Mouse (Mus musculus): ENCODE measurements around the gene Mylk.
"Not testable (repeated sequence)": the region's sequence is repeated elsewhere in the genome, so short reads cannot be mapped to it uniquely, and the experiment has no call there.

Mylk gene

DNA sequence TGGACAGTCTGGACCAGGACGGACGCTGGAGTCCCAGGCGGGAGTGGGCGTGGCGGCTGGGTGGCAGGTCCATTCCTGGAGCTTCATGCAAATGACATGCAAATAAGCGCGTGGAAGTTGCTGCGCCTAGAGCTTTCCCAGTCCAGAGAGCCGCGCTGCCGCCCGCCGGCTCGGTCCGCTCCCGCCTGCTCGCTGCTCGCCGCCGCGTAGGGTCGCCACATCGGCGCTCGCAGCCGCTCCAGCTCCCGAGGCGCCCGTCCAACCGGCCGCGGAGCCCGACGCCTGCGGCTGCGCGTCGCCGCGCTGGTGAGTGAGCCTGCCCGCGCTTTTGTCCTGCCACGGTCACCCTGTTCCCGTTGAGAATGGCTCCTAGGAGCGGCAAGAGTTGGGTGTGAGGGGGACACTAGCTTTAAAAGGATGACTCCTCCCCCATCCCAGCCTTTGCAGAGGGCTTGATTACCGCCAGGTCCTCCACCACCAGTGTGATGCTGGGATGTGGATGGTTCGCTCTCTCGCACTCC lies at the start of gene Mylk:
Gene Mylk (plus strand): TSS at position 146 of the 521 bp plus-strand sequence.
- ATAC-seq (ENCODE audit: low TSS enrichment), result peak; percentile 86

DNA sequence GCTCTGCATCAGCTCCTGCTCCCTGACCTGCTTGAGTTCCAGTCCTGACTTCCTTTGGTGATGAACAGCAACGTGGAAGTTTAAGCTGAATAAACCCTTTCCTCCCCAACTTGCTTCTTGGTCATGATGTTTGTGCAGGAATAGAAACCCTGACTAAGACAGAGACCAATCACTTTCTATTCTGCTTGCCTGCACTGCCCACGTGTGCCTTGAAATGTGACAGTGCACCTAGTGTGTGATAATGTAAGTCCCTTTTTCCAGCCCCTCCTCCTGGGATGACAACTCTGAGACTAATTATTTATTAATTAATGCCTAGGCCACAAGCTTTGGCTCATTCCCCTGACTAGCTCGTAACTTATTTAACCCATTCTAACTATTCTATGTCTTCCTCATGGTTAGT lies 46.3 kb upstream of the Mylk start:
- ATAC-seq (ENCODE audit: low TSS enrichment), result not testable (repeated sequence)

DNA sequence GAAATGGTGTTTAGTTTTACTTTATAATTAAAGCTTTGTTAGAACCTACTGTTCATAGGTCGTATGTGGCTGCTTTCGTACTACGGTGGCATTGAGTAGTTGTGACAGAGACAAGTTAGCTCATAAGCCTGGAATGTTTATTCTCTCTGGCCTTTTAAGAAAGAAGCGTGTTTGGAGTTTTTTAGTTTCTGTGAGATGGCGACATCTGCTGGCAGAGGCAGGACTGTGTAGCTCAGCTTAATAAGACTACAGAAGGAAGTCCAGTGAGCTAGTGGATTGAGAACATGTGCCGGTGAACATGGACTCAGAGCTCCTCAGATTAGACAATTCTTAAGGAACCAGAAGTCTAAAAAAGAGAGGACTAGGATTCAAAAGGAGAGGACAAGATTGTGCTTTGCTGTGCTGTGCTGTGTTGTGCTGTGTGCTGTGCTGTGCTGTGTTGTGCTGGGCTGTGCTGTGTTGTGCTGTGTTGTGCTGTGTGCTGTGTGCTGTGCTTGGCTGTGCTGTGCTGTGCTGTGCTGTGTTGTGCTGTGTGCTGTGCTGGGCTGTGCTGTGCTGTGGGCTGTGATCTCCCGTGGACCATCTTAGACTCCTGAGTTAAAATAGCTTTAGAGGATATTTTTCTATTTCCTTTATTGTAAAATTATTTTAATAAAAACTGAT lies 44.7 kb upstream of the Mylk start:
- ATAC-seq (ENCODE audit: low TSS enrichment), result peak; percentile 95

DNA sequence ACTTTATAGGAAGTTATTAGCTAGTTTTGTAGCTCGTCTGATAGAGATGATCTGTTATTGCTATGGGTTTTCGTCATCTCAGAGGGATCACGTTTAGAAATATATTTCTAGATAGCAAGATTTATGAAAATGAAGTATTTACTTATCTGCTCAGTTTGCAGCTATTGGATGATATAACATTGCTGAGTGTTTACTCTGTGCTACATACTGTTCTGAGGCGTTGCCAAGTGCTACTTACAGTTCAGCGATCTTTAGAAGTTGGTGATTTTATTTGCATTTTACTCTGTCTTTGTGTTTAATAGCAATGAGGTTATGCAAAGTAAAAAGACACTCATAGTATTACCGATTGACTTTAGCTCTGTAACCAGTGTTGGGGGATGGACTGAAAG lies 44.2 kb upstream of the Mylk start:
- ATAC-seq (ENCODE audit: low TSS enrichment), result no peak

DNA sequence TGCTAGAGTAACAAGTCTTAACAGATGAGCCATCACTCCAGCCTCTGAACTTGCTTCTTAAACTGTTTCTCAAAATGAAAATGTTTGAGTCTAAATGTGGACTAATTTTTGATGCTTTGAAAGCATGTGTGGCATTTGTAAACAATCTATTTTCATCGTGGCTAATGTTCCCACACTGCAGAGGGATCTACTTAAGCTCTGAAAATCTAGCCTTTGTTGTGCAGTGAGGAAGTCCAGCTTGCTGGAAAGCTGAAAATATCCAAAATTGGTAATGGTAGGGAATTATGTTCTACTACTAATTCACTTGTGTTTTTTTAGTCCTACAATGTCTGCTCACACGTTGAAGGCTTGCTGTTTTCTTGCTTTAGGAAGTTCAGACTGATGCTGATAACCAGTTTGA lies 39.0 kb upstream of the Mylk start:
- no peak for ATAC-seq (ENCODE audit: low TSS enrichment)

DNA sequence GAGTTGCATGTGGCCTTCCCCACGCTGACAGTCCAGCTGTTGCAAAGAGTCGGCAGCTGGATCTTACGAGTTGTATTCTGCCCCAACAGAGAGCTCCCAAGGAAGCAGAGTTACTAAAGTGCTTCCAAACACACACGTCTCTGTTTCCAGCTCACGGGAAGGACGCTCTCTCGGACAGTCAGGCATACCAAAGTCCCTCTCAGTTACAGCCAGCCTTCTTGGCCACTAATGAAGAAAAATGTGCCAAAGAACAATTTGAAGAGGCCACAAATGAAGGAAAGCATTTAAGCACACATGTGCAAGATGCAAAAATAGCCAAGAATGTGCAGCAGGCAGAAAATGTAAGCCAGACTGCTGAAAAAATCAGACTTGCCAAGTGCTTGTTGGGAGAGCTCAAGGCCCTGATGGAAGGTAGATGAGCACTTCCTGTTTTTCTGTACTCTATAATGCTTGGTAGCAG lies 38.5 kb upstream of the Mylk start:
- no peak for ATAC-seq (ENCODE audit: low TSS enrichment)

DNA sequence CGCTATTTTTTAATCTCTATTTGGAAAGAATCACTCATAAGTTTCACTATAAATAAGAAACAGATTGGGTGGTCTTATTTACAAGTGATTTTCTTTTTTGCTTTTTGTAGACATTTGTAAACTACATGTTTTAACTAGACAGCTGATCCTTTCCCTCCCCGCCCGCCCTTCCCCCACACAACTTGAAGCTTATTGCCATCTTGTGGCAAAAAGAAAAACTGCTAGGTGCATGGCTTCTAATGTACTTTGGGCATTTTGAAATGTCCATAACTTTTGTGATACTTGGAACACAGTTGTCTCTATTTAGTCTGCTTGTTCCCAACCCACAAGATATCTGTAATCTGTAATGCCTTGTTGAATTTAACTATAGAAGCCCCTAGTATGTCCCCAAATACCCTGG lies 33.5 kb upstream of the Mylk start:
- ATAC-seq (ENCODE audit: low TSS enrichment), result no peak

DNA sequence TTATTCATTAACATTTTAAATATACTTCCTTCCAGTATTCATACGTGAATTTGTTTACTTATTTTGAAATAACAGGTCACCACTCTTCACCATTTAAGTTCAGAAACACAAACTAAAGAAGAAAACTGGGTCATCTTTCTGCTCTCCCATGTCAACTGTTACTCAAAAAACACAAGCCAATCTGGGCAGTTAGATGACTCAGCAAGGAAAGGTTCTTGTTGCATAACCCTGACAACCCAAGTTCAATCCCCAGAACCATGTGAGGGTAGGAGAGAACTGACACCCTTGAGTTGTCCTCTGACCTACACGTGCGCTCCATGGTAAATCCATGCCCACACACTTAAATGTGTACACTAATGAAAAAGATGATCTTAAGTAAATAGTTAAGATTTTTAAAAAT lies 19.9 kb upstream of the Mylk start:
- no peak for ATAC-seq (ENCODE audit: low TSS enrichment)

DNA sequence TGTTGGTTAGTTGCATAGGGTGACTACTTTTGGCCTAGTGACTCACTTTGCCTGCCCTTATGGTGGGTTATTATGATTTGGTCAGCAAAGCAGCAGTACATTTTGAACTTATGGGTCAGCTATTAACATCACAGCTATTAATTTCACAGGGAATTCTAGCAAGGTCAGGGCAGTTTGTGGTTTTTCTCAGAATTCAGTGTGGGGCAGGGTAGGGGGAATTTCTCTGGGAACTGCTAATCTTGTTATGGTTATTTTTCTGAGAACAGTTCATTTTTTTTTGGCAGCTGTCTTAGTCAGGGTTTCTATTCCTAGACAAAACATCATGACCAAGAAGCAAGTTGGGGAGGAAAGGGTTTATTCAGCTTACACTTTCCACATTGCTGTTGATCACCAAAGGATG lies 16.4 kb upstream of the Mylk start:
- not testable (repeated sequence) for ATAC-seq (ENCODE audit: low TSS enrichment)

DNA sequence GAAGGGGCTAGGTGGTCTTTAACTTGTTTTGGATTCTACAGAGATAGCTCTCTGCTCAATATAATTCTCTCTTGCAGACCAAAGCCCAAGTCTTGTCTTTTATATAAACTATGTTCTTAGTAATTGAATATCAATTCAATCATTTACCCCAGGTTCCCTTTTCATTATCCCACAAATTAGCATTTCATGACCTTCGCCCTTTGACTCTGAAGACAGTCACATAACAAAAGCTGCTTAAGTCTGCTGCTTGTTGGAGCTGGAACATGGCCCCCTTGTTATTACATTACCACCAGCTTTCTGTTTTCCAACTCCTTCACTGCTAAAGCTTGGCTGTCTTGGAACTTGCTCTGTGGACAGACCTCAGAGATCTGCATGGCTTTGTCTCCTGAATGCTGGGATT lies 15.6 kb upstream of the Mylk start:
- ATAC-seq (ENCODE audit: low TSS enrichment), result no peak

DNA sequence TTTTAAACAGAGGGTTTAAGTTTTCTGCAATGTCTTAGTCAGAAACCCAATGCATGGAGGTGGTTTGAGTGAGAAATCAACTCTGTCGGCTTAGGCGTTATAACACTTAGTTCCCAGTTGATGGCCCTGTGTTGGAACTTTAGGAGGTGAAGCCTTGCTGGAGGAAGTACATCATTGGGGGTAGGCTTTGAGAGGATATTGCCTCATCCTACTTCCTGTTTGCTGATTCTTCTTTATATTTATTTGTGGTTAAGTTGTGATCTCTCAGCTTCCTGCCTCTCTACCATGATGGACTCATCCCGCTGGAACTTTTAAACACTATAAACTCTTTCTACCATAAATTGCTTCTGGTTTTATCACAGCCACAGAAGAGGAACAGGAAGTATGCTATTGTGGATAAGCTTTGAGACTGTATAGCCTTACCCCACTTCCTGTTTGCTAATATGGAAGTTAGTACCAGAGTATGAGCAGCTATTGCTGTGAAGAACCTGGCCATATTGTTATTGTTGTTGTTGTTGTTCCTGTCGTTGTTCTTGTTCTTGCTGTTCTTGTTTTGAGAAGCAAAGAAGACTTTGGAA lies 6.3 kb upstream of the Mylk start:
- no peak for ATAC-seq (ENCODE audit: low TSS enrichment)

DNA sequence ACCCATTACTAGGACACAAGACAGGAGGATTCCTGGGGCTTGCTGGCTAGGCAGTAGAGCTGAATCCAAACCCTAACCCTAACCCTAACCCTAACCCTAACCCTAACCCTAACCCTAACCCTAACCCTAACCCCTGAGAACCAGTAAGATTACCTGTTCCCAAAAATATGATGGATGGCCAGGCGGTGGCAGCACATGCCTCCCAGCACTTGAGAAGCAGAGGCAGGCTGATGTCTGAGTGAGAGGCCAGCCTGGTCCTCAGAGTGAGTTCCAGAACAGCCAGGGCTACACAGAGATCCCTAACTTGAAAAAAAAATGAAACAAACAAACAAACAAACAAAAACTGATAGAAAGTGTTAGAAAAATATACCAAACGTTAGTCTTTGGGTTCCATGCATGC lies 2.1 kb upstream of the Mylk start:
- ATAC-seq (ENCODE audit: low TSS enrichment), result no peak

DNA sequence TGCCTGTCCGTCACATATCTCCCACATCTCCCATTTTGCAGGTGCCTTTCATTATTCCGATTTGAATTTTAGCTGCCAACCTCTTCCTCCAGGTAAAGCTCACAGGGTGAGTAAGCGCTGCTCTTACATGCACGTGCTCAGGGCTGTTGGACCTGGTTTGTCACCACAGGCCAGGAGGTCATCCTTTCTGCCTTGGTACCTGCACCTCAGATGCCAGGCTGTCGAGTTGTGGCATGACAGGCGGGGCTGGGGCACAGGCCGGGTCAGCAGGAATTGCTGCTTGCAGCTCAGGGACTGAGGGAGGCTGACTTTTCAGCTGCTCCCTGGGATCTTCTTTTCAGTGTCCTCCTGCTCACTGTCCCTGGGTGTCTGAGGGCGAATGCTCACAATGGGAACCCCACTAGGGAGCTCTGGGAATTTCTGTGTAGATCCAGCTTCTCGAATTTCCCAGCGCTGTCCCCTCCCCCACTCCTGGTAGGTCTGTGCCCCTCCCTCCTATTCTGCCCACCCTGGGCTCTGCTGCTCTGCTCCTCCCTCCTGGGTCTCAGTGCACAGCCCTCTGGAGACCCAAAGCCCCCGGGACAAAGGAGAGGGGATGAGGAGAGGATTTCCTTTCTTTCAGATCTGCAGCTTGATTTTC lies 3.2 kb downstream of the Mylk start:
- no peak for ATAC-seq (ENCODE audit: low TSS enrichment)

DNA sequence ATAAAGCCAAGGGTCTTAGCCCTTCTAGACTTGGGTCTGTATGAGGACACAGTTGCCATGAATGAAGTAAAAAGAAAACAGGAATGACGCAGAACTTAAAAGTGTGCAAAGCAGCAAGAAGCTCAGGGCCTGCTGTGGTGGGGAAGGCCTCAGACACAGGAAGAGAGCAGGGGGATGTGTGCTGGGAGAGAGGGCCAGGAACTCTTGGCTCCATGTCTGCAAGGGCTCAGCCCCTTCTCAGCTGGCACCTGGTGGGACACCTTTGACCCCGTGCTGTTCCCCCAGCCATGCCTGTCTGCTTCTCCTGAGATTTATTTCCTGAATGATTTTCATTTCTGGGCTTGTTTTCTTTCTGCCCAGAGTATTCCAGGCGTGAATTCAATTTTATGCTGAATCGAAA lies 4.5 kb downstream of the Mylk start:
- ATAC-seq (ENCODE audit: low TSS enrichment), result no peak

DNA sequence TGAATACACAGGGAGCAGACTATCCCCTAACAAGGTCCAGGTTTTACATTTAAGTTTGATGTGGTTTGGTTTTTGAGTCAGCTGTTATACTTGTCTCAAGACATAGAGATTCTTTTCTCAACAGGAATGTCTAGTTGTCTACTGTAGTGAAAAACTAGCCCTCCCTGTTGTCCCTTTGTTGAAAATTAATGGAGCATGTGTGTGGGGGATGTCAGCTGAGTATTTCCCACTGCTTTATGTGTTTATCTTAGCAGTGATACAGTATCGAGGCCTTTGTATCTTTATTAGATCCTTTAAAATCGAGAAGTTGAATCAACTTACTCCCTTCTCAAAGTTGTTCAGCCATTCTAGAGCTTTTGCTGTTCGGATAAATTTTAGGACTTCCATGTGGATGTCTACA lies 7.0 kb downstream of the Mylk start:
- no peak for ATAC-seq (ENCODE audit: low TSS enrichment)

DNA sequence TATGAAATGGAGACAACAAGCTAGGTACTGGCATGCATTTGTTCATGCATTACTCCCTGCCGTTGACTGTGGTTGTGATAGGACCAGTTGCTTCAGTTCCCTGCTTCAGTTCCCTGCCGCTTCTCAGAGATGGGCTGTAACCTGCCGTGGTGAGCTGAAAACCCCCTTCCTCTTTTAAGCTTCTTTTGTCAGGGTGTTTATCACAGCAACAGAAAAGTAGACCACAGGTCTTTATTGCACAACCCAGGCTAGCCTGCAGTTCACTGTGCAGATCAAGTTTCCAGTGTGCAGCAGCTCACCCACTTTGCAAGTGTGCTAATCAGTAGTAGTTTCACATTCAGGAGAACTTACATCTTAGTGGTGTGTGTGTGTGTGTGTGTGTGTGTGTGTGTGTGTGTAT lies 8.0 kb downstream of the Mylk start:
- no peak for ATAC-seq (ENCODE audit: low TSS enrichment)

DNA sequence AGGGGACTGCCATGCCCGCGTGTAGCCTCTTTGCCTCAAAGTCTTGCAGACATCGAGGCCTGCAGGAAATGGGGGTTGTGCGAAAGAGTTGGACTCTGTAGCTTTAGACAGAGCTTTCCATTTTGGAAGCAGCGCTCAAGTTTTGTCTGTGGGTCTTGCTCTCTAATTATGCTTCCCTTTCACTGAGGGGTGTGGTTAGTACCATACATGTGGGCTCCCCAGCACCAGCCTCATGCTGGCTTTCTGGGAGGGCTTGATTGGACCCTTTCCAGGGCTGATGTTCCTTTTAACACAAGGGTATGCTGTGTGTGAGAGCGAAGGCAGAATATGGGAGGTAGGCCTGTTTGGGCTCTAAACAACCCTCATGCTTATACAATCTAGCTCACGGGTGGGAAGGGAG lies 12.0 kb downstream of the Mylk start:
- ATAC-seq (ENCODE audit: low TSS enrichment), result no peak

DNA sequence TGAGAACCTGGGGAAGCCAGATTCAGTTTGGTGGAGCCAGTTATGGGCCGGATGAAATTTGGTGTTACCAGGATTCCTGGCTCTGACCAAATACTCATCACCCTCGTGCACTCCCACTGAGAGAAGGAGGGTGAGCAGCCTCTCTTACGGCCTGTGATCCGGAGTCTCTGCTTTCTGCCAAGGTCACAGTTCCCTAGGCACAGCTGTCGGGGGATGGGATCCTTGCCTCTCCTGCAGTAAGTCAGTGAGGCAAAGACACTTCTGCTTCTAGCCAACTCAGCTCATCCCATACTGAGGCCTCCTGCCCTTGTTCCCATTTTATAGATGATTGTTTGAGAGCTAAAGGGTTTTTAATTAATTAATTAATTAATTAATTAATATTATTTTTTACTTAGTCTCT lies 13.2 kb downstream of the Mylk start:
- no peak for ATAC-seq (ENCODE audit: low TSS enrichment)

DNA sequence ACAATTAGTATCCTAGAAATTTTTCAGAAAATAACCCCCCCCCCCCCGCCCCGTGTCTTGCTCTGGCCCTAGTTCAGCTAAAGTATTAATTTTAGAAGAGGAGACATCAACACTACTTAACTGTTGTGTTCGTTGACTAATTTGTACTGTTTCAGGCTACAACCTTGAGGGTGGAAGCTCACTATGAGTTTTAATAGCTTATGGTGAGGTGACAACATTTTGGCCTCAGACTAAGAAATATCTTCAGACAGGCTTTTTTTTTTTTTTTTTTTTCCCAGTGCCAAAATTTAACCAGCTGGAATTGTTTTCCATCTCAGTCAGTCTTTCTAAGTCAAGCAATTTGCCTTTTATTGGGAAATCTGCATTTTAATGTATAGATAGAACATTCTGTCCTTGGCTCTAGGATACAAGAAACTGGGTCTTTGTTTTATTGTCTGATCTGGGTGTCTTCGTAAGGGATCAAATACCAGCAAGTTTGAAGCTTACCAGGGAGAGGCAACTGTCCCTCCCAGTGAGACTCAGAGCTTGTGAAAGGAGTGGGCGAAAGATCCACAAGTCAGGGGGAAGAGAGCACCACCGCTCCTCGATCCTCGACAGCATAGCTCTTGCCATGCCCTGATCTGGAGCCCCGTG lies 19.1 kb downstream of the Mylk start:
- ATAC-seq (ENCODE audit: low TSS enrichment), result no peak

DNA sequence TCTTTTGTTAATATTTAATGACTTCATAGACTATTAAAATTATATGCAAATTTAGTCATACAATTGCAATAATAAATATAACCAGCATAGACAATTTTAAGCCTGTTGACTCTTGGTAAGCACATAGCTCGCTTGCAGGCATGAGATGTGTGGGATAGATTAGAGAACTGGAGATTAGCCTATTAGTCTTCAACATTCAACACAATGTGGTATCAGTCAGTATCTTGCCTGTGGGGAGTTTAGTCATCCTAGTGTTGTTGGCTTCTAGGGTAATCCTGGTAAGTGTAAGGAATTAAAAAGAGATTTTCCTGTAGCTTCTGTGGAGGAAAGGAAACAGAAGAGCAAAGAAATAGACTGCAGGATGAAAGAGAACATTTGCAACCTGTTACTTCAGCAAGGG lies 20.7 kb downstream of the Mylk start:
- ATAC-seq (ENCODE audit: low TSS enrichment), result no peak

DNA sequence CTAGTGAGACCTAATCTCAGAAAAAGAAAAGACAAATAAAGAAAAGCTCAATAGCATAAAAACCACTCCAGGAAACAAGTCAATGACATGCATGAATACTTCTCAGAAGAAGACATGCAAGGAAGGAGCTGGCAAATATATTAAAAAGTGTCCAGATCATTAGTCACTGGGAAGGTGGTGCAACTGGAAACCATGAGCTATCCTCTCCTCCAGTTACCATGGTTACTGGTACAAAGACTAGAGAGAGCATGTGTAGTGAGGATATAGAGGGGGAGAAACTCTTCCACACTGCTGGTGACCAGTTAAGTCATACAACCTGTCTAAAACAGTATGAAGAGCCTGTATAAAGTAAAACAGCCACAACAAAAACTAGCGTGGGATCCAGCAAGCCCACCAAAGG lies 21.2 kb downstream of the Mylk start:
- no peak for ATAC-seq (ENCODE audit: low TSS enrichment)

DNA sequence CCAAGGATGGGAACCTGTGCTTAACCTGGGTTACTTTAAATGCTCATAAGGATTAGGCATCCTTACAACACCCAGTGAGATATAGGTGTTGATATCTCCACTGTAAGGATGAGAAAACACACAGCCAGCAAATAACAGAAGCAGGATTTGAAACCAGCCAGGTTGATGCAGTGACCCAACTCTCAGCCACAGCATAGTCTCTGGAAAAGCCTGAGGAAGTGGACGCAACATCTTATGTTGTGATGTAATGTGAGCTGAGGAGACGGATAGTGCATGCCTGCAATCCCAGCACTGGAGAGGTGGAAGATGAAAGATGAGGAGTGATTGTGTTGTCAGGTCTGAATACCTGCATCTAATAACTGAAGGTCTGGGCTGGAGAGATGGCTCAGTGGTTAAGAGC lies 22.4 kb downstream of the Mylk start:
- no peak for ATAC-seq (ENCODE audit: low TSS enrichment)

DNA sequence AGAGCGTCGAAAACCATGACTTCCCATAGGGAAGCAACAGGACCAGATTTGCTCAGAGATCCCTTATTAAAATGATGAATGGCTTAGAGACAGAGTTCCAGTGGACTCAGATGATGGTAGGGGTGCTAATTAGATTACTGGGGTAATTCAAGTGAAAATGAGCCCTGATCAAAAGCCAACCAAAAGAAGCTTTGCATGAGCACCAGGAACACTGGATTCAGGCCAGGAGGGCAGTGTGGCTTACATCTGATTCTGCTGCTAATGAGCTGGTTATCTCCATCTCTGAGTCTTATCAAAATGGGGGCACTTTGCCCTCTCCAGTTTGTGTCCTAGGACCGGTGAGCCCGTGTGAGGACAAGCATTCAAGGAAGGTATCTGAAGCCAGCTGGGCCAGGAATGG lies 23.4 kb downstream of the Mylk start:
- no peak for ATAC-seq (ENCODE audit: low TSS enrichment)
